Mouse (Mus musculus): ENCODE results near the gene Mapk6. TPM values are rescaled to one million over a fixed set of nuclear protein-coding genes. Genes with fewer than 3 reads are reported as not detected.
A peak's percentile ranks its signal among the peaks of the same experiment; 100 is the strongest.

Mapk6 gene
- polyA plus RNA-seq, 1 experiment from 2014 or later, result 67.3 TPM

- H3K4me2 ChIP-seq, result peak within 1 kb of the TSS; percentile 87
- ATAC-seq (ENCODE audit: insufficient read depth) (peak; percentile 94), DNase-seq (peak; percentile 95)
- peak within 1 kb of the TSS; percentile 75 for H3K9ac ChIP-seq
- TF ChIP-seq CTCF (IDR thresholded peaks at IDR 0.05; ENCODE audit: low read depth), result no peak
- under 1% methylated on average over 45 of the region's 45 CpGs for WGBS
- peak within 1 kb of the TSS; percentile 82 for H3K27ac ChIP-seq (ENCODE audit: low read depth)
- no peaks in the 10 kb centered on the region for H3K27me3 ChIP-seq (ENCODE audit: insufficient read depth, low read length)
- H3K9me3 ChIP-seq (ENCODE audit: low read depth, low read length), result no peaks in the 10 kb centered on the region
- H3K36me3 ChIP-seq (ENCODE audit: insufficient read depth), result peaks cover 10% of the 10 kb centered on the region
- H3K4me3 ChIP-seq (ENCODE audit: low read depth, low read length), result peak within 1 kb of the TSS; percentile 72
- H3K4me1 ChIP-seq (ENCODE audit: insufficient read depth), result peaks cover 7% of the 10 kb centered on the region; the same call in 1 of the 2 replicates
Observed at GRCm38 (mm10) chr9:75440796-75441666, 31.2 kb upstream of the Mapk6 start, which contains the start of gene Leo1. Gene Leo1 (plus strand): TSS chr9:75441524.

DNA sequence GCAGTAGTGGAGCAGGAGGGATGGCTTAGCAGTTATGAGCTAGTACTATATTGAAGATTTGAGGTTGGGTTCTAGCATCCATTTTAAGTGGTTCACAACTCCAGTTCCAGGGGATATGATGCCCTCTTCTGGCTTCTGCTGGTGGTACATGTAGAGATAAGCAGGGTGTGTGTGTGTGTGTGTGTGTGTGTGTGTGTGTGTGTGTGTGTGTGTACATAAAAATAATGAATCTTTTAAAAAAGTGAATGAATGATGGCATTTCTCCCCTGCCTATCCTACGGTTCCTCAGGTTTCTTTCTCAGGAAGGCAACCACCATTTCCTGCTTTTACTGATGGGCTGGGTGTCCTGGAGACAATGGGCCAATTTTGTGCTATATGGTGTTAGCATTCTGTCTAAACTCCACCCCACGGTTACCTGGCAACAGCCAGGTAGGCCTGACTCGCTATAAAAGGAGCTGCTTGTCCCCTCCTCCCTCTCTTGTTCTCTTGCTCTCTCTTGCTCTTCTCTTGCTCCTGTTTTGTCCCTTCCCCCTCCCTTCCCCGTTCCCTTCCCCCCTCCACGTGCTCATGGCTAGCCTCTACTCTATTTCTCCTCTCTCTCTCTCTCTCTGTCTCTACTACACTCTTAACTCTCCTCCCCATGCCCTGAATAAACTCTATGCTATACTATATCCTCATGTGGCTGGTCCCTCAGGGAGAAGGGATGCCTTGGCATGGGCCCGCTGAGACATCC lies 28.0 kb upstream of the Mapk6 start:
- no peaks in the 10 kb centered on the region for H3K9me3 ChIP-seq (ENCODE audit: low read depth, low read length)
- no peak overlapping the region for H3K4me2 ChIP-seq
- DNase-seq, result peak; percentile 61
- 22% methylated on average over 6 of the region's 6 CpGs for WGBS
- H3K36me3 ChIP-seq (ENCODE audit: insufficient read depth), result no peaks in the 10 kb centered on the region
- H3K27me3 ChIP-seq (ENCODE audit: insufficient read depth, low read length), result no peaks in the 10 kb centered on the region
- H3K9ac ChIP-seq, result no peak overlapping the region
- peak; percentile 56 for TF ChIP-seq CTCF (IDR thresholded peaks at IDR 0.05; ENCODE audit: low read depth)
- no peak overlapping the region for H3K27ac ChIP-seq (ENCODE audit: low read depth)
- H3K4me1 ChIP-seq (ENCODE audit: insufficient read depth), result peaks cover 7% of the 10 kb centered on the region; the same call in 1 of the 2 replicates
- H3K4me3 ChIP-seq (ENCODE audit: low read depth, low read length), result no peak overlapping the region
- no peak for ATAC-seq (ENCODE audit: insufficient read depth)

DNA sequence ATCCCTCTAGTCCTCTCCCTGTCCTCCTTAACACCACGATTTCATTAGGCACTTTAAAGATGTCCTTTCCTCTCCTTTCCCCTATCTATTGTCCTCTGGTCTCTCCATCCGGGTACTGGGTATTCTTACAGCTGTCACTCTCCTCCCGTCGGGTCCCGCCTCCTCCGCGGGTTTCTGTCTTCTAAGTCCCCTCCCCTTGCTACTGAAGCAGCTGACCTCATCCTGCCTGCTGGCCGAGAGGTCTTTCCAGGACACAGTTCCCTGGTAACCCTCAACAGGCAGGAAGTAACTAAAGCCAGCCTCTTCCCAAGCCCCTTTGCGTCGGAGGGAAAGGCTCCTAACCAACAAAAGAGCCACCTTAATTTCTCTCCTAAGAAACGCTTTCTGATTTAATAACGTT lies 26.1 kb upstream of the Mapk6 start:
- no peak overlapping the region for H3K27ac ChIP-seq (ENCODE audit: low read depth)
- H3K36me3 ChIP-seq (ENCODE audit: insufficient read depth), result no peaks in the 10 kb centered on the region
- H3K4me2 ChIP-seq, result peak overlapping the region; percentile 19; the same call in 1 of the 2 replicates
- no peak for TF ChIP-seq CTCF (IDR thresholded peaks at IDR 0.05; ENCODE audit: low read depth)
- H3K27me3 ChIP-seq (ENCODE audit: insufficient read depth, low read length), result no peaks in the 10 kb centered on the region
- no peak overlapping the region for H3K4me3 ChIP-seq (ENCODE audit: low read depth, low read length)
- DNase-seq, result peak; percentile 86
- 0 out of 2 replicates have a peak overlapping the region, but pooled peaks have one; percentile 0 for H3K9ac ChIP-seq
- H3K9me3 ChIP-seq (ENCODE audit: low read depth, low read length), result no peaks in the 10 kb centered on the region
- WGBS, result 4% methylated on average over 12 of the region's 12 CpGs
- no peaks in the 10 kb centered on the region for H3K4me1 ChIP-seq (ENCODE audit: insufficient read depth)
- ATAC-seq (ENCODE audit: insufficient read depth), result peak; percentile 66

DNA sequence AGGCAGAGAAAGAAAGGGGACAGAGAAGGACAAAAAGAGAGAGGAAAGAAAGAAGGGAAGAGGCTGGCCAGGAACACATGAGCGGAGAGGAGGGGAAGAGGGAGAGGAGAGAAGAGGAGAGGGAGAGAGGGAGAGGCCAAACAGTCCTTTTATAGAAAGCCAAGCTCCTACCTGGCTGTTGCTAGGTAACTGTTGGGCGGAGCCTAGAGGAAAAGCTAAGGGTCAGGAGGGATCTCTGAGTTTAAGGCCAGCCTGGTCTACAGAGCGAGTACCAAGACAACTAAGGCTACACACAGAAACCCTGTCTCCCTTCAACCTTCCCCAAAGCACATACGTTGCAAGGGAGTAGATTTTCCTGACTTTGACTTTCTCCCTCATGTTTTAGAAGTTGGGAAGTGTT lies 25.5 kb upstream of the Mapk6 start:
- H3K27ac ChIP-seq (ENCODE audit: low read depth), result no peak overlapping the region
- H3K27me3 ChIP-seq (ENCODE audit: insufficient read depth, low read length), result no peaks in the 10 kb centered on the region
- no peak overlapping the region for H3K4me2 ChIP-seq
- no peaks in the 10 kb centered on the region for H3K36me3 ChIP-seq (ENCODE audit: insufficient read depth)
- ATAC-seq (ENCODE audit: insufficient read depth) (0 out of 2 replicates have a peak, but pooled peaks have one; percentile 7), DNase-seq (no peak)
- 79% methylated on average over 4 of the region's 4 CpGs for WGBS
- H3K4me3 ChIP-seq (ENCODE audit: low read depth, low read length), result no peak overlapping the region
- H3K9ac ChIP-seq, result no peak overlapping the region
- H3K9me3 ChIP-seq (ENCODE audit: low read depth, low read length), result no peaks in the 10 kb centered on the region
- no peak for TF ChIP-seq CTCF (IDR thresholded peaks at IDR 0.05; ENCODE audit: low read depth)
- no peaks in the 10 kb centered on the region for H3K4me1 ChIP-seq (ENCODE audit: insufficient read depth)

GRCm38 (mm10) chr9:75434872-75435271 lies 25.1 kb upstream of the Mapk6 start:
- TF ChIP-seq CTCF (IDR thresholded peaks at IDR 0.05; ENCODE audit: low read depth), result no peak
- H3K27ac ChIP-seq (ENCODE audit: low read depth), result no peak overlapping the region
- no peaks in the 10 kb centered on the region for H3K27me3 ChIP-seq (ENCODE audit: insufficient read depth, low read length)
- DNase-seq (no peak), ATAC-seq (ENCODE audit: insufficient read depth) (0 out of 2 replicates have a peak, but pooled peaks have one; percentile 16)
- WGBS, result 72% methylated on average over 6 of the region's 6 CpGs
- no peak overlapping the region for H3K9ac ChIP-seq
- no peaks in the 10 kb centered on the region for H3K36me3 ChIP-seq (ENCODE audit: insufficient read depth)
- H3K4me2 ChIP-seq, result no peak overlapping the region
- no peak overlapping the region for H3K4me3 ChIP-seq (ENCODE audit: low read depth, low read length)
- no peaks in the 10 kb centered on the region for H3K4me1 ChIP-seq (ENCODE audit: insufficient read depth)
- no peaks in the 10 kb centered on the region for H3K9me3 ChIP-seq (ENCODE audit: low read depth, low read length)

DNA sequence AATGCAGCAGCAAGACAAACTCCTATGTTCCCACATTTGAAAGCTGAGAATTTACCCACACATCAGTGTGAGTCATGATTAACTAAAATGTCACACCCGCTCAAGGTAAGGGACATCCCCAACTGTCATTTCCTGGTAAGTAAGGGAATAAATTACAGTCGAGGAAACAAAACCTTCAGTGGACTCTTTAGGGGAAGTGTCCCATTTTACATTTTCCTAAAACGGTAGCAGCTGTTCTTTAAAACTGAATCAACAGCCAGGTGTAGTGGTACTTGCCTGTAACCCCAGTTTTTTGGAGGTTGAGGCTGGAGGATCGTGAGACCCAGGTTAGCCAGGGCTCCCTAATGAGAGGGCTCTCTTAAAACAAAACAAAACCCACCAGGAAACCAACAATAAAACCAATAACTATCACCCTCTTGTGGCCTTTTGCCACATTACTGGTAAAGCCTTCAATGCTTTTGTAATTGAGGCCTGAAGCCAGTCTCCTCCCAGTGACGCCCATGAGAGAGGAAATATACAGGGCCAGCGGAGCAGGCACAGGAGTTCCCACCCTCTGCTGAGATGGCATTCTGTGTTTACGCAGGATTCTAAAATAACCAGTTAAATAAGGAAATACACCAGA lies 24.5 kb upstream of the Mapk6 start:
- Histone ChIP-seq H3K4me2 (no peak overlapping the region), H3K4me3 (ENCODE audit: low read depth, low read length) (no peak overlapping the region), H3K27me3 (ENCODE audit: insufficient read depth, low read length) (no peaks in the 10 kb centered on the region), H3K9me3 (ENCODE audit: low read depth, low read length) (no peaks in the 10 kb centered on the region), H3K9ac (no peak overlapping the region), H3K27ac (ENCODE audit: low read depth) (no peak overlapping the region), H3K36me3 (ENCODE audit: insufficient read depth) (no peaks in the 10 kb centered on the region), H3K4me1 (ENCODE audit: insufficient read depth) (no peaks in the 10 kb centered on the region)
- DNase-seq, result peak; percentile 83
- peak; percentile 54 for TF ChIP-seq CTCF (IDR thresholded peaks at IDR 0.05; ENCODE audit: low read depth)
- 46% methylated on average over 7 of the region's 7 CpGs for WGBS
- ATAC-seq (ENCODE audit: insufficient read depth), result no peak
